Mouse (Mus musculus) heart, postnatal 36 days (tissue): ENCODE measurements around the gene Ugt1a1. TPM values are rescaled to one million over a fixed set of nuclear protein-coding genes. Genes with fewer than 3 reads are reported as not detected.

Experiments used
- DNase-seq, 2 experiments: peaks; one replicate each; pipeline ENCODE4 v3.0.0; 2021 to 2022
- intact Hi-C: fragments of 180-260 bp; cut with DNase I; formaldehyde crosslinking; loops from one replicate; pipeline ENCODE4 v1.15.1; 2025
- total RNA-seq, 2 experiments: library from RNA; stranded (reverse); gene quantifications; 2 replicates each; pipeline ENCODE4 v1.2.3; 2021

Gene Ugt1a1
- total RNA-seq, 2 experiments from 2014 or later: not detected

DNA sequence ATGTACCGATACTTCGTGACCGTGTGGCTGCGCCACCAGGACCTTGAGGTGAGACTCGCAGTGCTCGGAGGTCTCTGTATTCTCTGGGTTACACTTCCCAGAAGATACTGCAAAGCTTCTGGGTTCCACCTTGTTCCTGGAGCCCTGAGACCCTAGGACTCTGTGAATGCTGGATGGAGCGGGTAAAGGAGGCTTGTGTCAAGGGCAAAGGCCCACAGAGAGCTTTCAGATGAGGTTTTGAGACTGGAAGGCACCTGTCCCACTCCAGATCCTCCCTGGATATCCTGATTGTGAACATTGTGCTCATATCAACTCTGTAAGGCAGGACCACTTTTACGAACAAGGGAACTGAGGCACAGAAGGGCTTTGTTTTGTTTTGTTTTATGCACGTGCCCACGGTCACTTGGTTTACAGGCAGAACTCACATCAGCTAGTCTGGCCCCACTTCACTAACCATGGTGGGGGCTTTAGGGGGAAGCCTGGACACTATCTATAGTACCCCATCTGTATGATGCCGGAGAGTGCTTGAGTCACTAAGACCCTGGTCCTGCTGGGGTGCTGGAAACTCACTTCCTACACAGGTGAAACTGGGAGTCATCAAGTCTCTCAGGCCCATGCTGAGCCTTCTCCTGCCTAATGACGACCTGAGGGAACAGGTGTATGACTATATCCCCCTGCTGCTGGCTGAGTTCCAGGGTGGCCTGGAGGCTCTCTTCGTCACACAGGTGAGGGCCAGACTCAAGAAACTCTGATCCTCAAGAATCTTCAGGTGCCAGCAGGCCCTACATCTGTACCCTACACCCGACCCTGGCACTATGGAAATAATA, 21.9 kb downstream of the Ugt1a1 start:
- no peak for DNase-seq
- intact Hi-C loops: no loop called here

DNA sequence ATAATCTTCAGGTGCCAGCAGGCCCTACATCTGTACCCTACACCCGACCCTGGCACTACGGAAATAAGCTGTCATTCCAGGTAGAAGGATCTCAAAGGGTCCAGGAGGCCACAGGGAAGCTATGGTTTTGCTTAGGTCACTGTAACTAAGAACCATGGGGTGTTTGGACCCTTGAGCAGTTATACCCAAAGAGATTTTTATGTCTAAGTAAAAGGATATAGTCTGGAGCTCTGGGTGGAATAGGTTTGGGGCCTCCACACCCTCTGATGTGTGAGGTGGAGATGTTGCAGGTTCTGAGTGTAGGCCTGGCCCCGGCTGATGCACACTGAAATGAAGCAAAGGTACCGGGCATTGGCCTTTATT, 22.5 kb downstream of the Ugt1a1 start:
- no peak for DNase-seq
- intact Hi-C loops: no loop called here

DNA sequence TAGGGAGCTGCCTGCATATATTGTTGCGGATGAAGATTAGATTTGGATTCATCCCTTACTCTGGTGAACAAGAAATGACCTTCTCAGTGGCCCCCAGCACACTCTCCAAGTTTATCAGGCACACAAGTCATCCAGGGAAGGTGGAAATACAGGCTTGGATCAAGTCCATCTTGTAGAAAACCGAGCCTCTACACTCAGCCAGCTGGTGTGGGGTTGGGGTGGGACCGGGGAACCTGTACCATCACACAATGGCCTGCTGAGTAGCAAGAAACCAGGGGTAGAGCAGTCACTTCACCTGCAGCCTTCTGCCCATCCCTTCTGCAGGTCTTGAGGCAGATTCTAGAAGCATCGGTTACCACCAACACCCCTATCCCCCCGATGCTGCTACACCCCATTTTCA, 22.9 kb downstream of the Ugt1a1 start:
- no peak for DNase-seq
- intact Hi-C loops: no loop called here

DNA sequence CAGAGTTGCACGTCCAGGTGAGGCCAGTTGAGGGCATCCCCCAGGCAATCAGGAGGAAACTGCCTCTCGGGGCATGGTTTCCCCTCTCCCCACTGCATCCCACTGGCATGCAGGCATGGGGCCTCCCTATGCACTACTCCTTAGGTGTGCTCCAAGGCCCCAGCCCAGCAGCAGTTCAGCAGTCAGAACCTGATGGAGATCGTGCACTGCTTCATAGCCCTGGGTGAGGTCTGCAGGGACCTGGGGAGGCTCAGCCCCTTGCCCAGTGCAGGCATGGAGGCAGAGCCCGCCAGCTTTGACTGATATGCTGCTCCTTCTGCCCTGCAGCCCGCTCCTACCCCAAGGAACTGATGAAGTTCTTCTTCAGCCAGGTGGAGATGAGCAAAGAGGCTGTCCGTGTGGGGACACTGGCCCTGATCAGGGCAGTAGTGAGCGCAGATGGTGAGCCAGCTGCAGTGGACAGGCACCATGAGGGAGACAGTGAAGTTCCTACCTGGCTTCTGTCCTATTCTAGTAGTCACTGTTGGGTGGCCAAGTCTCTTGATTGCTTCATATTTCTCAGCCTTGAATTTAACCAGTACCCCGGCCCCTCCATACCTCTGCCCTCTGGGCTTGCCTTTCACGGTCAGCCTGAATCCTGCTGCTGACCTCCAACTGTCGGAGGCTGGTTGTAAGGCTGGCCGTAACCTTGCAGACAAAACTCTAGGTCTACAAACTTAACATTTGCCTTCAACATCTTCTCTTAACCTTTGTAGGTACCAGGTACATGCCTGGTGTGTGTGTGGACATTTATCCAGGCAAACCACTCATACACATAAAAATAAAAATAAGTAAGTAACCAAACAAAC, 23.5 kb downstream of the Ugt1a1 start:
- intact Hi-C loops: no loop called here
- DNase-seq: no peak

DNA sequence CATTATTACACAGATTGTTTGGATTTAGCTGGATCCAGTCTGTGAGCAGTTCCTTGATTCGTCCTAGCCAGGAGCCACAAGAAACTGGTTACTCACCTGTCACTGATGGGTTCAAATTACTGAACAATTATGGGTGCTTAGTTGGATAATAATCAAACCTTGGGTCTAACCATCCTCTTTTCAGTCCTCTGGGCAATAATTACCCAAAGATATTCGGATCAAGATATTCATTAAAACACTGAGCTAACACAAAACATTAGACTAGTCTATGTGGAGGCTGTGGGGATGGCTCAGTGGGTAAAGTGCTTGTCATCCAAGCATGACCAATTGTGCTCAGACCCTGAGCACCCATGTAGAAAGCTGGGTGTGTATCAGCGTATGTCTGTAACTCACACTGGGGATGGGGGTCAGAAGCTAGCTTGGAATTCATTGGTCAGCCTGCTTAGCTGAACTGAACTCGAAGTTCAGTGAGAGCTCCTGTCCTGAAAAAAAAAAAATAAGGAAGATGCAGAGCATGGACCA, 24.2 kb downstream of the Ugt1a1 start:
- DNase-seq: no peak
- intact Hi-C loops: no loop called here

DNA sequence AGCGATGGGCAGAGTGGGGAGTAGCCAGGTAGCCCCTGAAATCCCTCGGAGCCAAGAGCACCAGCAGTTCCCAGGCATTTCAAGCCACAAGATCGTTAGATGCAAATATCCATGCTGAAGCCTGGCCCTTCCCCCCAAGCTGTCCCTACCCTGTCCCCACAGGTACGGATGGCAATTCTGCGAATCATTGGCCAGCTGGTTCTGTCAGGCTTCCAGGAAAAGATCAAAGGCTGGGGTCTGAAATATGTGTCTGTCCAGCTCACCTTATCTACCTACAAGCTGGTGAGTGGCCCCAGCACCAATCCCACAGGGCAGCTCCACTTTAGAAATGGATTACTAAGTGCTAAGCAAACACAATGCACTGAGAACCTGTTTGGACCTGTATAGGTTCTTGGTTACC, 25.6 kb downstream of the Ugt1a1 start:
- intact Hi-C loops: no loop called here
- DNase-seq: no peak

DNA sequence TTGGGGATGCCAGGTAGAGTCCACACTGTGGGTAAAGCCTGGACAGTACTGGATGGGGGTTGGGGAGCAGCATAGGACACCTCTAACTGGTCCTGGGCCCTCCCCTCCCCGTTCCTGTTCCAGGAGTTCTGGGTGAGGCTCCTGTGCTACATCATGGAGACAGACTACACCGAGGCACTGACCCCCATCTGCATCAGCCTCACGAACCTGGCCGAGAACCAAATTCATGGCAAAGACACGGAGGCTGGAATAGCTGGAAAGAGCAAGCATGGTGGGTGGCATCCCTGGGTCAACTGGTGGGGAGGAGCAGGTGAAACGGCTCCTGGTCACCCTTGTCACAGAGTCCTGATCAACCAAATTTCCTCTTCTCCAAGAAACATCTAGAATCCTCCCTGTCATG, 27.0 kb downstream of the Ugt1a1 start:
- no peak for DNase-seq
- intact Hi-C loops: no loop called here

DNA sequence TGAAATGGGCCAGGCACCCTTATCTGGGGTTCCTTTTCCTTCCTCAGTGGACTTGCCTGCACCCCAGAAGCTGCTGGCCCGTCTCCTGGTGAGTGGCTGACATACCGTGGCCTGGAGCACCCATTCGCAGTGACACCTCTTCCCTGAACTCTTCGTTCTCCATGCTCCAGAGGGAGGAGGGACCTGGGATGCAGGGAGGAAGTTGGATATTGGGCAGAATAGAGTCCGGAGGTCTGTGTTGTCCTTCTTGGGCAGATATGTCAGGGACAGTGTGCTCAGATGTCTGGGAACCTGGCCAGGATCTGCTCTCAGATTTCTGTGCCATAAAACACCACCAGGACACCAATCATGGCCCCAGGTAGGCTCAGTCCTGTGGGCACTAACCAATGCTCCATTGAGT, 28.3 kb downstream of the Ugt1a1 start:
- no peak for DNase-seq
- intact Hi-C loops: no loop called here

DNA sequence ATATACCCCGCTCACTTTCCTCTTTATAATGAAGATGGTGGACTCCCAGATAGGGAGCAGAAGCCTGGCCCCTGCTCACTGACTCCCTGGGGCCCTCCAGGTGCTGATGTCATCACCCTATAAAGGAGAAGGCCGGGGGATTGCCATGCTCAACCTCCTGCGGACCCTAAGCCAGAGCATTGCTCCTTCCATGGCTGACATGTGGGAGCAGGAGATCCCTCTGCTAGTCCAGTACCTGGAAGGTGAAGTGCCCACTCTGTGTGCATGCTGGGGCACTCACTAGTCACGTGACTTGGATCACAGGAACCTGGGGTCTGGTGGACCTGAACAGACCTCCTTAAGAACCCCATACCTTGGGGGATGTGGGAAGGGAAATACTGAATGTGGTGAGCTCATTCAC, 28.8 kb downstream of the Ugt1a1 start:
- no peak for DNase-seq
- intact Hi-C loops: no loop called here

DNA sequence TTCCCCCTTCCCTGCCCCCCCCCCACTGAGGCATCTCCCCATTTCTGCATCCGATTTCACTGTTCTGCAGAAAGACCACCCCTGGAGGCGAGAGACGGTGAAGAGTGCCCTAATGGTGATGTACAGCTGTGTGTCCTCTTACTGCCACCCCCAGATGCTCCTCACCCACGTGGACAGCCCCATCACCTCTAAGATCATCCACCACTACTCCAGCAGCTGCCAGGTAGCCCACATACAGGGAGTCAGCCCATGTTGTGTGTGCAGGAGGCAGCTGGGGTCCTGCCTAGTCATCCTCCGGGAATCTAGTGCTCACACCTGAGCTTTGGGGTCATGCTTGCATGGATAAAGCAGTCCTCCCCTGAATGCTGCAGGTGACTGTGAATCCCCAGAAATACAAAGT, 32.1 kb downstream of the Ugt1a1 start:
- intact Hi-C loops: no loop called here
- no peak for DNase-seq

DNA sequence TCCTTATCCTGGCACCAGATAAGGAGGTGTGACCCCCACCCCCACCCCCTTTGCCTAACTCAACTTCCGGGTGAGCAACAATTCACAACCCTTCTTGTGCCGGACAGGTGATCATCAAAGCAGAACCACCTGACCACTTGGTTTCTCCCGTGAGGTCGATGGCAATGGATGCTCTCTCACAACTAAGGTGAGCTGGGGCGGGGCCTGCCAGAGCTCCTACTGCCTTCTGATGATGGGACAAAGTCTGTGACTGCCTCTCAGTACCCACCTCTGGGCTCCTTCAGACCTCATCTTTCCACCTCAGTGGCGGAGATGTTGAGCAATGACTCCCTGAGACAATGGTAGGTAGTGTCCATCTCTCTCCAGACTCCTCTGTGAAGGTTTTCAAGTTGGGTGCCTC, 34.1 kb downstream of the Ugt1a1 start:
- DNase-seq: no peak
- intact Hi-C loops: no loop called here

DNA sequence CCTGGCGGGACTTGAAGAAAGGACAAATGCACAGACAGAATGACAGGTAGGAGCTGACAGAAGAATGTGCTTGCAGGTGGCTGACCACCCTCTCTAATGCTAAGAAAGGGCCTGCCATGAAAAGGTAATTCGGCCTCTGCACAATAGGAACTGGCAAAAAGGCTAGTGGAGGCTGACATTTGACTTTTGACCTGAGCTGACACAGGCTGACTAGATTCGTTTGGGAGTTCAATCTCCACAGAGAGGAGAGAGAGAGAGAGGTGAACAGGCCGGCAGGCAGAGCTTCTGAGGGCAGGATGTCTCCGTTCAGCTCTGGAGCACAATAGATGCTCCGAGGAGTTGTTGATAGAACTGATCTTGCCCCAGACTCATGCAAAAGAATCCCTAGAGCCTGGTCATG, 34.6 kb downstream of the Ugt1a1 start:
- intact Hi-C loops: no loop called here
- no peak for DNase-seq

DNA sequence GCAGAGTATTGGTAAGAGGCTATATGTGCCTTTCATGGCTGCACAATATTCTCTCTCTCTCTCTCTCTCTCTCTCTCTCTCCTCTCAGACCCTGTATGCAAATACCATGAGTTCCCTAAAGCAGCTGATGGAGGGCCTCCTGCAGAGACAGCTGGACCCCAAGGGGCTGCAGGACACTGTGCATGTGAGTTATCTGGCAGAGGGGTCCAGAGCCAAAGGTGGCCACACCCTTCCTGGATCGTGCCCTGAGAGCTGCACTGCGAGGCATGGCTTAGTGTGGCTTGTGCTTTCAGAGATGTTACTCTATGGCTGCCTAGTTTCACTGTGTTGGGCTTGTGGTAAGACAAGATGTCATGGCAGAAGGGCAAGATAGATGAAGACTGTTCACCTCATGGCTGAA, 35.9 kb downstream of the Ugt1a1 start:
- intact Hi-C loops: no loop called here
- no peak for DNase-seq

DNA sequence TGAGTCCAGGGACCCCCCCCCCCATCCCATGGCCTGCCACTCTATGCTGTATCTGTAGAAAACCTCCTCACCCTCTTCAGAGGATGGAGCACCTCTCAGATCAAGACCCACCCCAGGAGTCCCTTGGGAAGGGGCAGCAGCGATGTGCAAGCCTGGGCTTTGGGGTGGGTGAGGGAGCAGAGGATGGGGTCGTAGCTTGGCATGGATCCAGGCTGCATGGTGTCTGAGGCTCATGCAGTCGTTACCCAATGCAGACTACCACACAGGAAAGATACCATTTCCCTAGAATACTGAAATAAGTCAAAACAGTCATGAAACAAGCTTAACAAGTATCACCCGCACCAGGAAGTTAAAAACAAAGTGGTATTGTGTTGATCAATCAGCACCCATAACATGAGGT, 36.9 kb downstream of the Ugt1a1 start:
- intact Hi-C loops: no loop called here
- DNase-seq: no peak

DNA sequence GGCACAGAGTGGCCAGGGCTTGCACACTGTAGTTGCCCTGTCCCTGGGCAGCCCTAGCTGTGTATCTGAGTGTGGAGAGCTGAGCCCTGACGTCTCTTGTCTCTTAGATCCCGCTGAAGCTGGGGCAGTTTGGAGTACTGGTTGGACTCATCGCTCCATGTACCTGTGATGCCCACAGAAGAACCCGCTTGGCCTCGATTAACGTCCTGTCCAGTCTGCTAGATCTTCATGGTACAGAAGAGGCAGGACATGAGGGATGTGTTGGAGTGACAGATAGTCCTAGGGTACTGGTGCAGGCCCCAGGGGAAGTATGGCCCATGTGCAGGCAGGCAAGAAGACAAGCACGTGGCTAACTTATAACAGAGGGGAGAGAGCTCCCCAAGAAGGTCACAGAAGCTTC, 37.8 kb downstream of the Ugt1a1 start:
- intact Hi-C loops: no loop called here
- DNase-seq: no peak

DNA sequence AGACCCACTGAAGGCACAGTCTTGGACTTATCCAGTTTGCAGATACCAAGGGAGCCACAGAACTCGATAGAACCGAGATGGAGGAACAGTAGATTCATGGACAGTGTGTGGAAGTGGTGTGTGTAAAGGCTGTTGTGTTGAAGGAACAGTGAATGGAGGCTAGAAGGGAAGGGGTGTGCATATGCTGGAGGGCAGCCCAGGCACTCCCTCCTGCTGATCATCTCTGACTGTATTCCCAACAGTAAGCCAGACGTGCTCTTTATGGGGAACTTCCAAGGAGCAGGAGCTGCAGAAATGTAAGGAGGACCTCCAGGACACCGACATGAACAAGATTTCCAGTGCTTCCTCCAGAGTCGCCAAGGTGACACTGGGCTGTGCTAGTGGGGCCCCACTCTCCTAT, 38.3 kb downstream of the Ugt1a1 start:
- intact Hi-C loops: no loop called here
- no peak for DNase-seq

DNA sequence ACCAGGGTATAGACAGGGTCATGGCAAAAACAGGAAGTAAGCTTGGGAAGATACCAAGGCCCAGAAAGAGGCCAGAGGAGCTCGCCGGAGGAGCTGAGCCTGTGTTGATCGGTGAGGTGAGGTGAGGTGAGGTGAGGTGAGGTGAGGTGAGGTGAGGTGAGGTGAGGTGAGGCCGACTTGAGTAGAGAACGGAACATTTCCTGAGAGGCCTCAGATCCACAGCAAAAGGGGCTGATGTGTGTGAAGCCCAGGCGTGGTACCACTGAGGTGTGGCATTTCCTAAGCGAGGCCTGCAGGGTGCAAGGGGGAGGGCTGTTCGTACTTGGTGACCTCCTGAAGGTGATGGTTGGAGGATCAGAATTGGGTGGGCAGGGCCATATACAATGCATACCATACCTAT, 41.3 kb downstream of the Ugt1a1 start:
- intact Hi-C loops: no loop called here
- DNase-seq: no peak

DNA sequence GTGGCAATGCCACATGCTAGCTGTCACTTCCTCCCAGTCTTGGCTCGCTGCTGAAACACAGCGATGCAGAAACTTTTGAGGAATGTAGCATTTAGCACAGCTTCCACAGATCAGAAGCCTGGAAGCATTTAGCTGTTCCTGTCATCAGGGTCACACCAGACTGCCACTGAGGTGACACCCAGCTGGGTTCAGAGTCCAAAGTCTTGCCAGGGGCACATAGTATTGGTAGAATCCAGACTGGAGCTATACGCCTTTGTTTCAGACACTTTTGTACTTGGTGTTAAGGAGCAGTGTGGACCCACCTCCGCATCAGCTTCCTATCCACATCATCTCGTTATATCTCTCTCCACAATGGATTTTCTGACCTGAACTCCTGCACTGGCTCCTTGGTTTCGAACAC, 41.8 kb downstream of the Ugt1a1 start:
- intact Hi-C loops: no loop called here
- no peak for DNase-seq

DNA sequence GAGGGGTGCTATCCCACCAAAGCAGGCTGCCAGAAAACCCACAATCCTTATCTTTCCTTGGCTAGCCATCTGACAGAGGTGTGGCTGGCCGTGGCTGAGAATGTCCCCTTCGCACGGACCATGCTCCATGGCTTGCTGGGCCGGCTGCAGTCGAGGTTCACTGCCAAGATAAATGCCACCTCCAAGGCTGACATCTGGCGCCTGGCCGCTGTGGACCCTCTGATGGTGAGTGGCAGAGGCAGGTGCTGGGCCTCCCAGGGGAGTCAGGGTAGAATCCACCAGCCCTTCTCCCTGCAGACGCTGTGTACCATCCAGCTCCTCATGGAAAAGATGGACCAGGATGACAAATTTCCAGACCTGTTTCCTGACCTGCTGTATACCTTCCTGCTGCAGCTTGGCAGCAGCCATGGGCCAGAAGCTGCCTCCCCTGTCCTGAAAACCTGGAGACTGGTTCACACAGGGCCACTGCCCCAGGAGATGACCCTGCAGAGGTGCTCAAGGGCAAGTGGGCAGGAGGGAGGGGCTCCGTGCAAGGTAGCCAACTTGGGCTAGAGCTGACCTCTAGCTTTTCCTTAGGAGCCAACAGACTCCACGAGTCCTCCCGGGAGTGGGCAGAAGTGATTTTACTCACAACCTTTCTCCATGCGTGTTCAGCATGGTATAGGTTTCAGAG, 43.2 kb downstream of the Ugt1a1 start:
- DNase-seq: no peak
- intact Hi-C loops: no loop called here

DNA sequence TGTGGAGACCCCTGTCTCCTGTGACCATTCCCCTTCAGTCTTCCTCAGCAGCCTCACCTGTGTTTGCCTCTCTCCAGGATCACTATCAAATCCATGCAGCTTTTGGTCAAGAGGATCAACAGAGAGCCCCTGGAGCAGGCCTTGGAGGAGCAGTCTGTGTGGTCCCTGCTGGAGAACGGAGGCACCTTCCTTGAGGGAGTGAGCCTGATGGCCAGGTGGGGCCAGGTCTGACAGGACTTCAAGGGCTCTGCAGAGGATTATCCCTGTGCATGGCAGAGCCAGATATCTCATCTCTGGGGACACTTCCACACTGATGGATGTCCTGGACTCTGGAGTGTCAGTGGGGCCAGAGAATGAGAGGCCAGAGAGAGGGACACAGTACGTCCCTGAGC, 43.7 kb downstream of the Ugt1a1 start:
- intact Hi-C loops: no loop called here

DNA sequence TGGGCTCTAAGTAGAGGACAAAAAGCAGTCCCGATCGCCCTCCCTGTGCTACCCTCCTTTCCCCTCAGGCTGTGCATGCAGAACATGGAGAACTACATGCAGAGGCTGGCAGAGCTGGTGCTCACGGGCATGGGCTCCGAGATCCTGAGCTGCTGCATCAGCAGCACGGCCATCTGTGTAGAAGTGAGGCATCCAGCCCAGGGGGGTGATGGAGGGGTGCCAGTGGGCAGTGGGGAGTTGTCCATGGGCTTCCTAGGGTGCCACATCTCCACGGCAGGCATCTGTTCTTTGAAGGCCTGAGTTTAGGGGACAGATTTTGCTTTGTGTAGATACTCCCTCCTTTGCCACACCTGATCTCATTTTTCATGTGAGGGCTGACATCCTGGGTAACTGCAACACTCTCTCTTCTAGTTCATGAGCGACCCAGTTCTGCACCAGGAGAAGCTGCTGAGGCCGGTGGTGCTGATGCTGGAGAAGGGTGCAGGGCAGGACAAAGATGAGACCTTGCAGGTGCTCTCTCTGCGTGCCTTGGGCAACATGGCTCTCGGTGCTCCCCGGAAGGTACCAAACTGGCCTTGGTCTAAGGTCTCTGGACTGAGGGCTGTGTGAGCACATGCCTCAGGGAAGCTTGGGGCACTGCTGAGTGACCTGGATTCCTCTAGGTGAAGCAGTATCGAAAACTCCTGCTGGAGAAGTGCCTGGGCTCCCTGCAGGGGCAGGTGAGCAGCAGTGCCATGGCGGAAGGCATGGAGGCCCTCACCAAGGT, 44.4 kb downstream of the Ugt1a1 start:
- intact Hi-C loops: no loop called here
- no peak for DNase-seq

More for the DNA sequence above, 43.7 kb downstream of the Ugt1a1 start:
- DNase-seq: no peak
